Mouse (Mus musculus): ENCODE data around the gene Themis2. TPM values are rescaled to one million over a fixed set of nuclear protein-coding genes. Genes with fewer than 3 reads are reported as not detected.
"Not testable (repeated sequence)": the region's sequence is repeated elsewhere in the genome, so short reads cannot be mapped to it uniquely, and the experiment has no call there.

Gene Themis2
- polyA plus RNA-seq, 1 experiment from 2014 or later = 0.50 TPM

GRCm38 (mm10) chr4:132798666-132799065 is 2.5 kb upstream of the Themis2 start:
- not testable (repeated sequence) for H3K9ac ChIP-seq; H3K4me3 ChIP-seq; H3K36me3 ChIP-seq; ATAC-seq (ENCODE audit: insufficient number of reproducible peaks, low FRiP score); H3K27ac ChIP-seq (ENCODE audit: poor library complexity, severe bottlenecking); H3K9me3 ChIP-seq (replicated peaks); H3K4me1 ChIP-seq (replicated peaks); H3K4me2 ChIP-seq
- peaks cover 30% of the 10 kb centered on the region for H3K27me3 ChIP-seq (replicated peaks)
- 84% methylated on average over 3 of the region's 3 CpGs for WGBS

GRCm38 (mm10) chr4:132798028-132798427 is 1.8 kb upstream of the Themis2 start:
- H3K4me1 ChIP-seq (replicated peaks) = peaks cover 7% of the 10 kb centered on the region; the same call in 1 of the 2 replicates
- H3K36me3 ChIP-seq = no peaks in the 10 kb centered on the region
- H3K9ac ChIP-seq = no peak overlapping the region
- no peak overlapping the region for H3K4me2 ChIP-seq
- peaks cover 30% of the 10 kb centered on the region for H3K27me3 ChIP-seq (replicated peaks)
- ATAC-seq (ENCODE audit: insufficient number of reproducible peaks, low FRiP score) = no peak
- H3K27ac ChIP-seq (ENCODE audit: poor library complexity, severe bottlenecking) = no peak overlapping the region
- H3K9me3 ChIP-seq (replicated peaks) = no peaks in the 10 kb centered on the region
- no peak overlapping the region for H3K4me3 ChIP-seq
- WGBS = 60% methylated on average over 4 of the region's 4 CpGs

- no peak for ATAC-seq (ENCODE audit: insufficient number of reproducible peaks, low FRiP score)
- 64% methylated on average over 1 of the region's 1 CpGs for WGBS
- H3K4me1 ChIP-seq (replicated peaks) = peaks cover 7% of the 10 kb centered on the region; the same call in 1 of the 2 replicates
- H3K27ac ChIP-seq (ENCODE audit: poor library complexity, severe bottlenecking) = no peak overlapping the region
- H3K9ac ChIP-seq = no peak overlapping the region
- H3K9me3 ChIP-seq (replicated peaks) = no peaks in the 10 kb centered on the region
- no peak overlapping the region for H3K4me3 ChIP-seq
- H3K36me3 ChIP-seq = no peaks in the 10 kb centered on the region
- peaks cover 30% of the 10 kb centered on the region for H3K27me3 ChIP-seq (replicated peaks)
- H3K4me2 ChIP-seq = no peak overlapping the region
Measured at GRCm38 (mm10) chr4:132797461-132797860, 1.3 kb upstream of the Themis2 start.

GRCm38 (mm10) chr4:132795171-132795570 is 1.0 kb downstream of the Themis2 start:
- ATAC-seq (ENCODE audit: insufficient number of reproducible peaks, low FRiP score) = no peak
- 58% methylated on average over 7 of the region's 7 CpGs for WGBS
- Histone ChIP-seq H3K27ac (ENCODE audit: poor library complexity, severe bottlenecking) (no peak overlapping the region), H3K4me2 (no peak overlapping the region), H3K4me3 (no peak overlapping the region), H3K4me1 (replicated peaks) (peaks cover 7% of the 10 kb centered on the region; the same call in 1 of the 2 replicates), H3K36me3 (no peaks in the 10 kb centered on the region), H3K9me3 (replicated peaks) (no peaks in the 10 kb centered on the region), H3K27me3 (replicated peaks) (peaks cover 30% of the 10 kb centered on the region), H3K9ac (no peak overlapping the region)

- 68% methylated on average over 8 of the region's 8 CpGs for WGBS
- no peak for ATAC-seq (ENCODE audit: insufficient number of reproducible peaks, low FRiP score)
- Histone ChIP-seq H3K9me3 (replicated peaks) (no peaks in the 10 kb centered on the region), H3K36me3 (no peaks in the 10 kb centered on the region), H3K4me3 (no peak overlapping the region), H3K4me2 (no peak overlapping the region), H3K27ac (ENCODE audit: poor library complexity, severe bottlenecking) (no peak overlapping the region), H3K27me3 (replicated peaks) (peaks cover 30% of the 10 kb centered on the region), H3K4me1 (replicated peaks) (peaks cover 7% of the 10 kb centered on the region; the same call in 1 of the 2 replicates), H3K9ac (no peak overlapping the region)
Measured at GRCm38 (mm10) chr4:132794760-132795159, 1.4 kb downstream of the Themis2 start.

GRCm38 (mm10) chr4:132794028-132794427 is 2.2 kb downstream of the Themis2 start:
- peaks cover 7% of the 10 kb centered on the region; the same call in 1 of the 2 replicates for H3K4me1 ChIP-seq (replicated peaks)
- H3K9ac ChIP-seq = no peak overlapping the region
- no peak overlapping the region for H3K27ac ChIP-seq (ENCODE audit: poor library complexity, severe bottlenecking)
- no peak overlapping the region for H3K4me3 ChIP-seq
- H3K36me3 ChIP-seq = no peaks in the 10 kb centered on the region
- no peak for ATAC-seq (ENCODE audit: insufficient number of reproducible peaks, low FRiP score)
- peaks cover 30% of the 10 kb centered on the region for H3K27me3 ChIP-seq (replicated peaks)
- no peaks in the 10 kb centered on the region for H3K9me3 ChIP-seq (replicated peaks)
- 68% methylated on average over 9 of the region's 9 CpGs for WGBS
- H3K4me2 ChIP-seq = no peak overlapping the region

- ATAC-seq (ENCODE audit: insufficient number of reproducible peaks, low FRiP score) = not testable (repeated sequence)
- 77% methylated on average over 8 of the region's 9 CpGs for WGBS
Measured at GRCm38 (mm10) chr4:132793322-132794004, 2.7 kb downstream of the Themis2 start.

GRCm38 (mm10) chr4:132789731-132790130 is 6.5 kb downstream of the Themis2 start:
- Histone ChIP-seq H3K9ac (no peak overlapping the region), H3K27ac (ENCODE audit: poor library complexity, severe bottlenecking) (no peak overlapping the region), H3K4me3 (no peak overlapping the region), H3K4me1 (replicated peaks) (no peaks in the 10 kb centered on the region), H3K4me2 (no peak overlapping the region), H3K27me3 (replicated peaks) (peaks cover 11% of the 10 kb centered on the region), H3K9me3 (replicated peaks) (no peaks in the 10 kb centered on the region), H3K36me3 (no peaks in the 10 kb centered on the region)
- WGBS = 70% methylated on average over 8 of the region's 8 CpGs
- no peak for ATAC-seq (ENCODE audit: insufficient number of reproducible peaks, low FRiP score)

More at GRCm38 (mm10) chr4:132793322-132794004, 2.7 kb downstream of the Themis2 start:
- not testable (repeated sequence) for H3K36me3 ChIP-seq; H3K4me2 ChIP-seq; H3K9me3 ChIP-seq (replicated peaks); H3K4me1 ChIP-seq (replicated peaks); H3K4me3 ChIP-seq; H3K27ac ChIP-seq (ENCODE audit: poor library complexity, severe bottlenecking); H3K9ac ChIP-seq
- peaks cover 30% of the 10 kb centered on the region for H3K27me3 ChIP-seq (replicated peaks)

GRCm38 (mm10) chr4:132785228-132785627 is 11.0 kb downstream of the Themis2 start:
- Histone ChIP-seq H3K4me2 (no peak overlapping the region), H3K9ac (no peak overlapping the region), H3K36me3 (no peaks in the 10 kb centered on the region; the same call in 1 of the 2 replicates), H3K27me3 (replicated peaks) (no peaks in the 10 kb centered on the region), H3K4me3 (no peak overlapping the region), H3K27ac (ENCODE audit: poor library complexity, severe bottlenecking) (no peak overlapping the region), H3K4me1 (replicated peaks) (no peaks in the 10 kb centered on the region), H3K9me3 (replicated peaks) (no peaks in the 10 kb centered on the region)
- 88% methylated on average over 13 of the region's 13 CpGs for WGBS
- ATAC-seq (ENCODE audit: insufficient number of reproducible peaks, low FRiP score) = no peak

- no peak overlapping the region for H3K9ac ChIP-seq
- no peaks in the 10 kb centered on the region for H3K9me3 ChIP-seq (replicated peaks)
- ATAC-seq (ENCODE audit: insufficient number of reproducible peaks, low FRiP score) = no peak
- no peaks in the 10 kb centered on the region for H3K4me1 ChIP-seq (replicated peaks)
- H3K27ac ChIP-seq (ENCODE audit: poor library complexity, severe bottlenecking) = no peak overlapping the region
- H3K36me3 ChIP-seq = peaks cover 10% of the 10 kb centered on the region
- no peak overlapping the region for H3K4me2 ChIP-seq
- H3K27me3 ChIP-seq (replicated peaks) = no peaks in the 10 kb centered on the region
- WGBS = 81% methylated on average over 2 of the region's 2 CpGs
- H3K4me3 ChIP-seq = no peak overlapping the region
Measured at GRCm38 (mm10) chr4:132783732-132784131, 12.5 kb downstream of the Themis2 start.

GRCm38 (mm10) chr4:132780288-132780687 is 15.9 kb downstream of the Themis2 start:
- ATAC-seq (ENCODE audit: insufficient number of reproducible peaks, low FRiP score) = no peak
- H3K27me3 ChIP-seq (replicated peaks) = no peaks in the 10 kb centered on the region
- H3K36me3 ChIP-seq = peaks cover 45% of the 10 kb centered on the region
- no peak overlapping the region for H3K27ac ChIP-seq (ENCODE audit: poor library complexity, severe bottlenecking)
- no peaks in the 10 kb centered on the region for H3K4me1 ChIP-seq (replicated peaks)
- no peak overlapping the region for H3K4me2 ChIP-seq
- WGBS = 86% methylated on average over 4 of the region's 4 CpGs
- no peak overlapping the region for H3K9ac ChIP-seq
- no peaks in the 10 kb centered on the region for H3K9me3 ChIP-seq (replicated peaks)
- H3K4me3 ChIP-seq = no peak overlapping the region
